Mouse (Mus musculus): Measurements from ENCODE around the gene 1700061G19Rik. TPM values are rescaled to one million over a fixed set of nuclear protein-coding genes. Genes with fewer than 3 reads are reported as not detected.

Gene 1700061G19Rik
- total and polyA plus RNA-seq, 3 experiments, result 0.08 to 0.29 TPM; not detected in 1

GRCm38 (mm10) chr17:56848785-56849184, 26.5 kb upstream of the 1700061G19Rik start:
- H3K27ac ChIP-seq (ENCODE audit: insufficient read depth, low read depth), result no peak overlapping the region
- no peak for DNase-seq (ENCODE audit: extremely low read depth)

GRCm38 (mm10) chr17:56849710-56850109, 25.6 kb upstream of the 1700061G19Rik start:
- dilution Hi-C loops (cut with MboI; ENCODE audit: extremely low pct_ligation_motif_present, extremely low pct_unique_long_range_greater_than_20kb, low sequenced_read_pairs), result no loop called here
- H3K4me2 ChIP-seq (ENCODE audit: insufficient read depth, low read depth, poor library complexity, severe bottlenecking), result no peak overlapping the region
- TF ChIP-seq MEF2A (IDR thresholded peaks at IDR 0.05; ENCODE audit: borderline replicate concordance, low read depth, low read length), result no peak
- no peak for TF ChIP-seq ELF1 (IDR thresholded peaks at IDR 0.05; ENCODE audit: low read depth, low read length)
- no peak for TF ChIP-seq GABPA (IDR thresholded peaks at IDR 0.05; ENCODE audit: insufficient replicate concordance, low read depth, low read length)
- TF ChIP-seq CHD1 (IDR thresholded peaks at IDR 0.05; ENCODE audit: low read depth, low read length), result no peak
- no peak for TF ChIP-seq USF2 (conservative IDR thresholded peaks at IDR 0.05; ENCODE audit: low read depth, low read length)
- TF ChIP-seq ZMIZ1 (IDR thresholded peaks at IDR 0.05; ENCODE audit: low read depth, low read length), result no peak
- no peak for TF ChIP-seq BHLHE40 (IDR thresholded peaks at IDR 0.05; ENCODE audit: low read depth, low read length)
- no peak for TF ChIP-seq IRF4 (IDR thresholded peaks at IDR 0.05; ENCODE audit: low read depth, low read length)
- no peak for TF ChIP-seq HCFC1 (IDR thresholded peaks at IDR 0.05; ENCODE audit: low read depth, low read length)
- TF ChIP-seq NELFE (IDR thresholded peaks at IDR 0.05; ENCODE audit: low read depth, low read length), result no peak
- TF ChIP-seq NRF1 (IDR thresholded peaks at IDR 0.05; ENCODE audit: low read depth, low read length), result no peak

More at GRCm38 (mm10) chr17:56848785-56849184, 26.5 kb upstream of the 1700061G19Rik start:
- no peak overlapping the region for H3K4me2 ChIP-seq (ENCODE audit: insufficient read depth, low read depth, poor library complexity, severe bottlenecking)
- peaks cover 3 to 4% of the 10 kb centered on the region in 2 experiments; a peak in 2 of 4 replicates for H3K4me1 ChIP-seq (ENCODE audit: control insufficient read depth in 1 of 2, insufficient read depth in 2 of 2)
- TF ChIP-seq SIN3A (IDR thresholded peaks at IDR 0.05; ENCODE audit: low read length) (no peak), ETS1 (conservative IDR thresholded peaks at IDR 0.05; ENCODE audit: low read depth, low read length) (no peak), MAFK (IDR thresholded peaks at IDR 0.05; ENCODE audit: insufficient replicate concordance, low read length) (no peak), POLR2A (IDR thresholded peaks at IDR 0.05; ENCODE audit: low read depth, low read length) (no peak), IRF4 (IDR thresholded peaks at IDR 0.05; ENCODE audit: low read depth, low read length) (no peak), GABPA (IDR thresholded peaks at IDR 0.05; ENCODE audit: insufficient replicate concordance, low read depth, low read length) (no peak), USF1 (IDR thresholded peaks at IDR 0.05; ENCODE audit: low read depth, low read length) (no peak), ZC3H11A (IDR thresholded peaks at IDR 0.05; ENCODE audit: low read depth, low read length) (no peak), CTCF (conservative IDR thresholded peaks at IDR 0.05 in 1 of 2, IDR thresholded peaks at IDR 0.05 in 1 of 2; ENCODE audit: low read depth in 2 of 2, low read length in 2 of 2) (no peak), CHD2 (IDR thresholded peaks at IDR 0.05; ENCODE audit: low read length) (no peak), ELF1 (IDR thresholded peaks at IDR 0.05; ENCODE audit: low read depth, low read length) (no peak), MAZ (IDR thresholded peaks at IDR 0.05; ENCODE audit: low read depth, low read length) (no peak), RAD21 (IDR thresholded peaks at IDR 0.05; ENCODE audit: low read depth, low read length) (no peak), MEF2A (IDR thresholded peaks at IDR 0.05; ENCODE audit: borderline replicate concordance, low read depth, low read length) (no peak), SMC3 (IDR thresholded peaks at IDR 0.05; ENCODE audit: low read depth, low read length) (no peak)
- H3K9ac ChIP-seq (ENCODE audit: insufficient read depth, low read depth), result no peak overlapping the region
- H3K79me2 ChIP-seq (replicated peaks; ENCODE audit: control insufficient read depth, extremely low read depth, insufficient read depth, poor library complexity, severe bottlenecking), result no peaks in the 10 kb centered on the region
- H3K36me3 ChIP-seq (replicated peaks in 1 of 2; ENCODE audit: control insufficient read depth in 1 of 2, insufficient read depth in 1 of 2, low read length in 1 of 2), result no peaks in the 10 kb centered on the region
- in situ Hi-C loops (cut with MboI; ENCODE audit: low pct_ligation_motif_present, low pct_unique_long_range_greater_than_20kb, low sequenced_read_pairs) (no loop called here), dilution Hi-C loops (cut with MboI; ENCODE audit: extremely low pct_ligation_motif_present, extremely low pct_unique_long_range_greater_than_20kb, low sequenced_read_pairs) (no loop called here)
- peaks cover 36% of the 10 kb centered on the region for H3K27me3 ChIP-seq (replicated peaks)
- no peaks in the 10 kb centered on the region for H3K9me3 ChIP-seq (replicated peaks; ENCODE audit: low read length)
- H3K4me3 ChIP-seq (replicated peaks in 1 of 3; ENCODE audit: low read depth in 2 of 3, low read length in 2 of 3, poor library complexity in 1 of 3), result no peak overlapping the region

More at GRCm38 (mm10) chr17:56849710-56850109, 25.6 kb upstream of the 1700061G19Rik start:
- in situ Hi-C loops (cut with MboI; ENCODE audit: low pct_ligation_motif_present, low pct_unique_long_range_greater_than_20kb, low sequenced_read_pairs), result no loop called here
- no peak for DNase-seq (ENCODE audit: extremely low read depth)
- Histone ChIP-seq H3K27me3 (replicated peaks) (peaks cover 38% of the 10 kb centered on the region), H3K27ac (ENCODE audit: insufficient read depth, low read depth) (no peak overlapping the region), H3K79me2 (replicated peaks; ENCODE audit: control insufficient read depth, extremely low read depth, insufficient read depth, poor library complexity, severe bottlenecking) (no peaks in the 10 kb centered on the region), H3K4me1 (ENCODE audit: control insufficient read depth in 1 of 2, insufficient read depth in 2 of 2) (peaks cover 3 to 4% of the 10 kb centered on the region in 2 experiments; a peak in 2 of 4 replicates), H3K36me3 (replicated peaks in 1 of 2; ENCODE audit: control insufficient read depth in 1 of 2, insufficient read depth in 1 of 2, low read length in 1 of 2) (no peaks in the 10 kb centered on the region), H3K9me3 (replicated peaks; ENCODE audit: low read length) (no peaks in the 10 kb centered on the region), H3K9ac (ENCODE audit: insufficient read depth, low read depth) (no peak overlapping the region), H3K4me3 (replicated peaks in 1 of 3; ENCODE audit: low read depth in 2 of 3, low read length in 2 of 3, poor library complexity in 1 of 3) (no peak overlapping the region)

Data from CH12.LX (cell line).